Mouse (Mus musculus) lung, embryonic 16.5 days (tissue): ENCODE results near the gene Bace1. TPM values are rescaled to one million over a fixed set of nuclear protein-coding genes. Genes with fewer than 3 reads are reported as not detected.

ENCODE experiments used
- ATAC-seq: fragments of 200-750 bp; cut with Nextera tagmentation; 2 replicates; pipeline ENCODE4 v1.8.0; 2017; ENCODE audit warnings: low read depth, mild to moderate bottlenecking, moderate library complexity
- H3K27ac ChIP-seq: fragments of 300-500 bp; sonication (generic); 2 replicates; pipeline ENCODE4 v1.5.1; 2014; ENCODE audit warnings: mild to moderate bottlenecking, control low read depth, low read length
- H3K27me3 ChIP-seq: fragments of 300-500 bp; sonication (generic); 2 replicates; pipeline ENCODE4 v1.6.1; 2014; ENCODE audit warnings: low read depth, low read length, mixed read lengths; ENCODE audit not compliant: control insufficient read depth, insufficient read depth
- H3K36me3 ChIP-seq: fragments of 300-500 bp; sonication (generic); 2 replicates; pipeline ENCODE4 v1.6.1; 2014; ENCODE audit warnings: low read length; ENCODE audit not compliant: control insufficient read depth, insufficient read depth
- H3K4me1 ChIP-seq: fragments of 300-500 bp; sonication (generic); replicated peaks from 2 replicates; pipeline ENCODE4 v1.6.1; 2014; ENCODE audit warnings: low read length, mixed read lengths; ENCODE audit not compliant: control insufficient read depth, insufficient read depth
- H3K4me2 ChIP-seq: fragments of 300-500 bp; sonication (generic); 2 replicates; pipeline ENCODE4 v1.6.1; 2014; ENCODE audit warnings: low read depth, low read length, control low read depth
- H3K4me3 ChIP-seq: fragments of 300-500 bp; sonication (generic); 2 replicates; pipeline ENCODE4 v1.5.1; 2014; ENCODE audit warnings: mild to moderate bottlenecking, low read length, control low read depth
- H3K9ac ChIP-seq: fragments of 300-500 bp; sonication (generic); 2 replicates; pipeline ENCODE4 v1.6.1; 2014; ENCODE audit warnings: low read length, control low read depth
- H3K9me3 ChIP-seq: fragments of 300-500 bp; sonication (generic); 2 replicates; pipeline ENCODE4 v1.6.1; 2016; ENCODE audit warnings: low read length; ENCODE audit not compliant: control insufficient read depth
- WGBS: fragments of 180-500 bp; shearing (Covaris S2); extraction: QIAGEN DNeasy Blood & Tissue Kit; methylation state at CpG from one replicate; pipeline ENCODE4 v1.1.7; 2014; 5-methylcytosine and 5-hydroxymethylcytosine counted together
- polyA plus RNA-seq: library from polyadenylated mRNA; unstranded; fragments of >200 nt; fragmentation: Nextera tagmentation; extraction: Ambion mirVana; gene quantifications from 2 replicates; pipeline ENCODE4 v1.2.1, GENCODE M21; 2015

The Bace1 gene
- polyA plus RNA-seq, 1 experiment from 2014 or later, result 23.8 TPM

- H3K27ac ChIP-seq, result peak within 1 kb of the TSS; percentile 64
- peak; percentile 98 for ATAC-seq
- H3K4me2 ChIP-seq, result peak within 1 kb of the TSS; percentile 73
- H3K9me3 ChIP-seq, result peaks cover 6% of the 10 kb centered on the region; the same call in 1 of the 2 replicates
- H3K9ac ChIP-seq, result peak within 1 kb of the TSS; percentile 76
- H3K36me3 ChIP-seq, result no peaks in the 10 kb centered on the region
- H3K27me3 ChIP-seq, result no peaks in the 10 kb centered on the region
- H3K4me3 ChIP-seq, result peak within 1 kb of the TSS; percentile 78
- under 1% methylated on average over 31 of the region's 31 CpGs for WGBS
- peaks cover 8% of the 10 kb centered on the region for H3K4me1 ChIP-seq
These were observed 10.0 kb upstream of the Bace1 start, which contains the start of gene Cep164 for GRCm38 (mm10) chr9:45828291-45828963. Cep164 (minus strand) TSS chr9:45828691.

- no peaks in the 10 kb centered on the region for H3K36me3 ChIP-seq
- peak; percentile 37 for ATAC-seq
- 28% methylated on average over 10 of the region's 10 CpGs for WGBS
These were observed 9.3 kb upstream of the Bace1 start for GRCm38 (mm10) chr9:45829107-45829506.

GRCm38 (mm10) chr9:45832898-45833297 is 5.5 kb upstream of the Bace1 start:
- ATAC-seq, result no peak
- Histone ChIP-seq H3K4me3 (no peak overlapping the region), H3K27ac (no peak overlapping the region), H3K9me3 (peaks cover 6% of the 10 kb centered on the region; the same call in 1 of the 2 replicates), H3K4me2 (no peak overlapping the region), H3K9ac (no peak overlapping the region), H3K36me3 (no peaks in the 10 kb centered on the region), H3K27me3 (no peaks in the 10 kb centered on the region), H3K4me1 (0 out of 2 replicates have a peak, but pooled peaks cover 2% of the 10 kb centered on the region)
- WGBS, result 86% methylated on average over 2 of the region's 2 CpGs

More at GRCm38 (mm10) chr9:45829107-45829506, 9.3 kb upstream of the Bace1 start:
- Histone ChIP-seq H3K9ac (no peak overlapping the region), H3K4me1 (peaks cover 8% of the 10 kb centered on the region), H3K4me2 (peak overlapping the region; percentile 73), H3K27ac (no peak overlapping the region), H3K9me3 (peaks cover 6% of the 10 kb centered on the region; the same call in 1 of the 2 replicates), H3K4me3 (peak overlapping the region; percentile 78), H3K27me3 (no peaks in the 10 kb centered on the region)

- Histone ChIP-seq H3K27ac (no peak overlapping the region), H3K27me3 (no peaks in the 10 kb centered on the region), H3K4me1 (0 out of 2 replicates have a peak, but pooled peaks cover 2% of the 10 kb centered on the region), H3K36me3 (no peaks in the 10 kb centered on the region), H3K4me2 (no peak overlapping the region), H3K9me3 (peaks cover 6% of the 10 kb centered on the region; the same call in 1 of the 2 replicates), H3K4me3 (no peak overlapping the region), H3K9ac (no peak overlapping the region)
- no peak for ATAC-seq
- 67% methylated on average over 2 of the region's 2 CpGs for WGBS
These were observed 4.9 kb upstream of the Bace1 start for GRCm38 (mm10) chr9:45833461-45833860.

DNA sequence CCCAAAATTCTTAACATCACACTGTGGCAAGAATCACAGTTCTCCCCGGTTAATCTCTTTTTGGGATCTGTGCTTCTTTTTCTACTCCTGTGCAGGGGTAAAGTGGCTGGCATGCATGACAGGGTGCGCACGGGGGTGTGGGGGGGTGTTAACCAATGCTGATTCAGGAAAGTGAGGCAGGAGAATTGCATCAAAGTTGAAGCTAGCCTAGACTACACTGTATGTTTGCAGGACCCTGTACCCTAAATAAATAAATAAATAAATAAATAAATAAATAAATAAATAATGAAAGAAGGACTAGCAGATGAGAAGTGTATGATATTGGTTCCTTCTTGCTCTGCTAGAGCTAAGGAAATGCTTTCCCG is 329 bp upstream of the Bace1 start:
- no peaks in the 10 kb centered on the region for H3K9me3 ChIP-seq
- ATAC-seq, result no peak
- no peak overlapping the region for H3K27ac ChIP-seq
- H3K4me2 ChIP-seq, result peak overlapping the region; percentile 94
- 22% methylated on average over 4 of the region's 4 CpGs for WGBS
- H3K4me3 ChIP-seq, result peak overlapping the region; percentile 89
- H3K4me1 ChIP-seq, result peaks cover 20% of the 10 kb centered on the region
- H3K9ac ChIP-seq, result no peak overlapping the region; the same call in 1 of the 2 replicates
- H3K27me3 ChIP-seq, result no peaks in the 10 kb centered on the region
- H3K36me3 ChIP-seq, result no peaks in the 10 kb centered on the region

- peak overlapping the region; percentile 94 for H3K4me2 ChIP-seq
- no peak overlapping the region for H3K27ac ChIP-seq
- WGBS, result 8% methylated on average over 17 of the region's 17 CpGs
- no peaks in the 10 kb centered on the region for H3K36me3 ChIP-seq
- H3K4me1 ChIP-seq, result peaks cover 20% of the 10 kb centered on the region
- H3K9ac ChIP-seq, result peak overlapping the region; percentile 93
- no peaks in the 10 kb centered on the region for H3K27me3 ChIP-seq
- H3K4me3 ChIP-seq, result peak overlapping the region; percentile 89
- H3K9me3 ChIP-seq, result no peaks in the 10 kb centered on the region
- ATAC-seq, result peak; percentile 41
These were observed 980 bp downstream of the Bace1 start for GRCm38 (mm10) chr9:45839139-45839981.

GRCm38 (mm10) chr9:45839982-45840300 is 1.6 kb downstream of the Bace1 start:
- no peak overlapping the region for H3K27ac ChIP-seq
- H3K4me2 ChIP-seq, result peak overlapping the region; percentile 94
- no peaks in the 10 kb centered on the region for H3K9me3 ChIP-seq
- H3K27me3 ChIP-seq, result no peaks in the 10 kb centered on the region
- peaks cover 20% of the 10 kb centered on the region for H3K4me1 ChIP-seq
- H3K9ac ChIP-seq, result peak overlapping the region; percentile 93
- WGBS, result 58% methylated on average over 7 of the region's 7 CpGs
- H3K36me3 ChIP-seq, result no peaks in the 10 kb centered on the region
- no peak for ATAC-seq
- peak overlapping the region; percentile 89 for H3K4me3 ChIP-seq

DNA sequence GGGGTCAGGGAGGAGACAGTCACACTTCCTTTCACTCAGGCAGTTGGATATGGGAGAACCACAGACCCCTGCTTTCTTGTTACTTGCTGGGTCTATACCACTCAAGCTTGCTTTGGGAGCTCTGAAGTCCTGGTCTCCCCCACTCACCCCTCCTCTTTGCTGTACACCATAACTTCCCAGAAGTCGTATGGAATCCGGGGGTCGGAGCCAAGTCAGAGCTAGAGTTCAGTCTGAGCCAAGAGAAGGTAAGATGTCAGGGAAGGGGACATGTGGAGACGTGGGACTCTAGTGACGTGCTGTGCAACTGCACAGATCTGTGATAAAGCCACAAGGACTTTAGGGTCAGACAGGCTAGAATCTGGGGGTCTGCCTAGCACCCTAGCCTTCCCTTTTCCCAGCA is 2.0 kb downstream of the Bace1 start:
- Histone ChIP-seq H3K36me3 (no peaks in the 10 kb centered on the region), H3K9me3 (no peaks in the 10 kb centered on the region), H3K4me3 (peak overlapping the region; percentile 89), H3K27me3 (no peaks in the 10 kb centered on the region), H3K27ac (no peak overlapping the region), H3K9ac (peak overlapping the region; percentile 93; the same call in 1 of the 2 replicates), H3K4me2 (peak overlapping the region; percentile 94), H3K4me1 (peaks cover 20% of the 10 kb centered on the region)
- no peak for ATAC-seq
- 48% methylated on average over 5 of the region's 5 CpGs for WGBS

- Histone ChIP-seq H3K27me3 (no peaks in the 10 kb centered on the region), H3K9me3 (no peaks in the 10 kb centered on the region), H3K4me3 (no peak overlapping the region), H3K4me2 (no peak overlapping the region), H3K36me3 (no peaks in the 10 kb centered on the region), H3K27ac (no peak overlapping the region), H3K9ac (no peak overlapping the region), H3K4me1 (peaks cover 20% of the 10 kb centered on the region)
- WGBS, result 58% methylated on average over 6 of the region's 6 CpGs
- ATAC-seq, result no peak
These were observed 3.1 kb downstream of the Bace1 start for GRCm38 (mm10) chr9:45841458-45841857.
